Mouse (Mus musculus): ENCODE data around the gene Kif3a.

- TF ChIP-seq MAFK (IDR thresholded peaks at IDR 0.05; ENCODE audit: insufficient read depth, low read depth, low read length) (no peak), ZNF384 (IDR thresholded peaks at IDR 0.05; ENCODE audit: low read depth, low read length) (no peak)
These were observed 20.9 kb upstream of the Kif3a start for GRCm38 (mm10) chr11:53546271-53546670.
